Mouse (Mus musculus) olfactory bulb, adult 2 months (tissue): ENCODE measurements at regions not wholly inside any gene's neighbourhood (a gene's known extent, or its start where the extent isn't known, plus 50 kb on each side); places are given as distances from the start of the nearest gene placed in this dataset.

Experiments
- CTCF ChIP-seq: fragments of 200-500 bp; IDR thresholded peaks from 2 replicates; pipeline ENCODE4 v1.5.1; 2012; ENCODE audit warnings: low read depth, mild to moderate bottlenecking, low read length, moderate library complexity; ENCODE audit not compliant: insufficient read depth
- POLR2A ChIP-seq: fragments of 200-500 bp; IDR thresholded peaks from 2 replicates; pipeline ENCODE4 v1.6.1; 2012; ENCODE audit warnings: mild to moderate bottlenecking, low read depth, low read length, moderate library complexity; ENCODE audit not compliant: insufficient read depth

DNA sequence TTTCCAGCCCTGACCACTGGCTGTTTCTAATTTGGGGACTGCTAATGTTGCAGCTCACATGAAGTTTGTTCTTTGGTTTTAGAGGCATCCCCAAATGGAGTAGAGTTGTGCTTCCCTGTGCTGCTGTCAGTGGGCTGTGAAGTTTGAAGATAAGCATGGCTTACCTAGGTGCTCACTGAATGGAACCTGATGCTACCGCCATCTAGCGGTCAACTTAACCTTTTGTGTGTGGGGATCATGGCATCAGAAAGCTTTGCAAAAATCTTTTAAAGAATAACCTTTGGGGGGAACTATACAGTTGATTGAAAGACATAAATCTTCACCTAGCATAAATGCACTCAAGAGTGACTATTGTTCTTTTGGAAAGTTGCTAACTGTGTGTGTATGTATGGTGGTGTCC lies 382.8 kb upstream of the Trpc7 start:
- TF ChIP-seq CTCF (no peak), POLR2A (no peak)
